8 mouse cellular contexts compared by ENCODE assay signal in the genomic region with DNA sequence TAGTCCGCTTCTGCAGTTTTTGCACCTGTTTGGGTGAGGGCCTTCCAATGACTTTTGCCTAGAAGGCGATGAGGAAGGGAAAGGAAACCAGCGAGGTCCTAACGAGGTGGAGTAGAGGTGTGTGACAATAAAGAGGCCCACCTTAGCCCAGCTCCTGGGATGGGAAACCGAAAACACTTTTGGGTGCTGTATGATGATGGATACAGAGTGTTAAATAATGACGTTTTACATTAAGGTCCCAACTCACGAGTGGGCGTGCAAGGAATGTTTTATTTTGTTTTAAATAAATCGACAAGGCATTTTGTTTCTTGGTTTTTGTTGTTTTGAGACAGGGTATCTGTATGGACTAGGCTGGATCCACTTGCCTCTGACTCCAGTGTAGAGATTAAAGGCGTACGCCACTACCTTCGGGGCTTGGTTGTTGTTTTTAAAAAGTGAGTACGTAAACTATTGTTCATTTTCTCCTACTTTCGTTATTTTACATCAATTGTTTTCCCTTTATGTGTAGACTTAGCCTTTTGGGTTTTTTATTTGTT. TPM values are rescaled to one million over a fixed set of nuclear protein-coding genes. Genes with fewer than 3 reads are reported as not detected.
A peak's percentile ranks its signal among the peaks of the same experiment; 100 is the strongest.
DNase-seq lines count a peak whose midpoint lies in the region; ATAC-seq and TF ChIP-seq lines count a peak whose summit lies in the region.

No protein-coding gene starts in this region.

- H3K27ac ChIP-seq in heart, embryonic 11.5 days (ENCODE audit: low read depth, low read length): 0 out of 2 replicates have a peak overlapping the region, but pooled peaks have one; percentile 81
- no peak overlapping the region for H3K27ac ChIP-seq in ES-E14 (ENCODE audit: insufficient read depth, low read depth, low read length, poor library complexity, severe bottlenecking)
- H3K27ac ChIP-seq in forebrain, postnatal 0 days (ENCODE audit: low read depth, low read length): peak overlapping the region; percentile 89

- no peaks in the 10 kb centered on the region for H3K4me1 ChIP-seq in heart, embryonic 11.5 days (ENCODE audit: control insufficient read depth, insufficient read depth, low read length)
- H3K4me1 ChIP-seq in ES-E14 (ENCODE audit: control insufficient read depth in 2 of 2, insufficient read depth in 2 of 2, low read length in 2 of 2, poor library complexity in 1 of 2): no peaks in the 10 kb centered on the region; a peak in 2 of 4 replicates
- H3K4me1 ChIP-seq in forebrain, postnatal 0 days (ENCODE audit: insufficient read depth): no peaks in the 10 kb centered on the region

- 48% methylated on average over 14 of the region's 14 CpGs for WGBS in heart, embryonic 11.5 days (ENCODE audit: insufficient replicate concordance)
- WGBS in forebrain, postnatal 0 days: 43% methylated on average over 14 of the region's 14 CpGs

- no peaks in the 10 kb centered on the region for H3K27me3 ChIP-seq in heart, embryonic 11.5 days (ENCODE audit: control insufficient read depth, insufficient read depth, low read length)
- H3K27me3 ChIP-seq in forebrain, postnatal 0 days (ENCODE audit: insufficient read depth, low read length): no peaks in the 10 kb centered on the region

- H3K9ac ChIP-seq in heart, embryonic 11.5 days (ENCODE audit: low read depth, low read length): peak overlapping the region; percentile 79
- H3K9ac ChIP-seq in ES-E14 (ENCODE audit: insufficient read depth, low read depth, low read length, poor library complexity, severe bottlenecking): no peak overlapping the region; the same call in 1 of the 2 replicates
- peak overlapping the region; percentile 62 for H3K9ac ChIP-seq in forebrain, postnatal 0 days

- no peaks in the 10 kb centered on the region for H3K9me3 ChIP-seq in heart, embryonic 11.5 days (replicated peaks; ENCODE audit: control insufficient read depth, low read length)
- no peaks in the 10 kb centered on the region for H3K9me3 ChIP-seq in ES-E14 (ENCODE audit: control insufficient read depth, insufficient read depth, low read depth, low read length)
- H3K9me3 ChIP-seq in forebrain, postnatal 0 days (ENCODE audit: low read length): no peaks in the 10 kb centered on the region

- in situ Hi-C loops in ES-E14 (cut with MboI; ENCODE audit: low sequenced_read_pairs in 2 of 2, unreplicated experiment in 2 of 2): no loop called here

- DNase-seq in heart, adult 8-10 months (ENCODE audit: low spot score): no peak
- no peak for DNase-seq in ES-E14 (ENCODE audit: low read depth, low spot score)
- no peak for DNase-seq in forebrain, postnatal 0 days
- no peak for DNase-seq in layer of hippocampus, adult 8-10 months (ENCODE audit: low spot score in 2 of 2)
- DNase-seq in spleen, postnatal 4 days (ENCODE audit: low spot score in 2 of 2): no peak
- no peak for DNase-seq in testis, postnatal 10 days (ENCODE audit: low spot score)

- peak overlapping the region; percentile 64 for H3K4me3 ChIP-seq in heart, embryonic 11.5 days (ENCODE audit: low read depth, low read length)
- peak overlapping the region; percentile 83 to 98 for H3K4me3 ChIP-seq in ES-E14 (ENCODE audit: insufficient read depth in 1 of 2, low read depth in 1 of 2, low read length in 2 of 2, poor library complexity in 1 of 2, severe bottlenecking in 1 of 2)
- H3K4me3 ChIP-seq in forebrain, postnatal 0 days (ENCODE audit: low read depth, low read length): peak overlapping the region; percentile 51

- peak overlapping the region; percentile 77 for H3K4me2 ChIP-seq in heart, embryonic 11.5 days
- H3K4me2 ChIP-seq in forebrain, postnatal 0 days (ENCODE audit: low read depth): peak overlapping the region; percentile 81

- no peak for TF ChIP-seq CTCF in forebrain, postnatal 0 days (IDR thresholded peaks at IDR 0.05; ENCODE audit: low read depth)

- ATAC-seq in heart, embryonic 11.5 days (replicated peaks; ENCODE audit: insufficient number of reproducible peaks, low FRiP score, low TSS enrichment): no peak; the same call in 1 of the 2 replicates
- ATAC-seq in forebrain, postnatal 0 days: no peak; the same call in 1 of the 2 replicates
- ATAC-seq in megakaryocyte, adult 5-6 weeks (ENCODE audit: poor library complexity, severe bottlenecking): peak; percentile 30

- no peaks in the 10 kb centered on the region for H3K36me3 ChIP-seq in heart, embryonic 11.5 days (ENCODE audit: control insufficient read depth, insufficient read depth, low read length)
- H3K36me3 ChIP-seq in ES-E14 (ENCODE audit: control insufficient read depth, insufficient read depth, low read length, poor library complexity, severe bottlenecking): no peaks in the 10 kb centered on the region
- H3K36me3 ChIP-seq in forebrain, postnatal 0 days (ENCODE audit: insufficient read depth): no peaks in the 10 kb centered on the region

TF ChIP-seq in ES-E14, 5 proteins besides CTCF, POLR2A, EP300 and RAD21:
- no peak for TF ChIP-seq MAFK (IDR thresholded peaks at IDR 0.05; ENCODE audit: insufficient read depth, low read depth, low read length)
TF ChIP-seq in ES-E14: peak in this region for 0.

RNA-seq across cellular contexts. Expression of gene Dcps, which starts 0.3 kb away (rescaled TPM):
- 68.0 and 69.3 TPM in 2 replicates for polyA plus RNA-seq in heart, embryonic 11.5 days (2014; fragmentation: Nextera tagmentation; extraction: Ambion mirVana)
- total RNA-seq in heart, adult 8-10 months (2022): 10 to 100 TPM; 13.8 to 15.8 (median 14.1) TPM
- 36.3 and 42.9 TPM in 2 replicates for total RNA-seq in ES-E14 (2012; rRNA removed)
- 48.5 and 61.6 TPM in 2 replicates for total RNA-seq in forebrain, postnatal 0 days (2014; rRNA removed)
- polyA plus RNA-seq in forebrain, postnatal 0 days (2015; fragmentation: Nextera tagmentation; extraction: Ambion mirVana): 63.5 and 63.6 TPM in 2 replicates
- 32.2 and 41.6 TPM in 2 replicates for total RNA-seq in megakaryocyte, adult 5-6 weeks (2015)
- 33.7 and 38.0 TPM in 2 replicates for total RNA-seq in megakaryocyte, adult 5-6 weeks (2017)
- 10 to 100 TPM; 17.7 to 20.0 (median 18.2) TPM for total RNA-seq in layer of hippocampus, adult 8-10 months (2022)

RNA-seq across cellular contexts. Expression of gene Srpr, which starts 23.8 kb away (rescaled TPM):
- polyA plus RNA-seq in heart, embryonic 11.5 days (2014; fragmentation: Nextera tagmentation; extraction: Ambion mirVana): 95.7 and 107 TPM in 2 replicates
- 10 to 100 TPM; 81.9 to 98.4 (median 89.6) TPM for total RNA-seq in heart, adult 8-10 months (2022)
- 168 and 204 TPM in 2 replicates for total RNA-seq in ES-E14 (2012; rRNA removed)
- 31.0 and 37.6 TPM in 2 replicates for total RNA-seq in forebrain, postnatal 0 days (2014; rRNA removed)
- polyA plus RNA-seq in forebrain, postnatal 0 days (2015; fragmentation: Nextera tagmentation; extraction: Ambion mirVana): 40.1 and 45.7 TPM in 2 replicates
- total RNA-seq in megakaryocyte, adult 5-6 weeks (2015): 54.9 and 56.3 TPM in 2 replicates
- total RNA-seq in megakaryocyte, adult 5-6 weeks (2017): 42.6 and 72.8 TPM in 2 replicates
- total RNA-seq in layer of hippocampus, adult 8-10 months (2022): 10 to 100 TPM; 62.5 to 86.8 (median 73.2) TPM

RNA-seq across cellular contexts. Expression of gene Tirap, which starts 23.9 kb away (rescaled TPM):
- 9.4 and 11.7 TPM in 2 replicates for polyA plus RNA-seq in heart, embryonic 11.5 days (2014; fragmentation: Nextera tagmentation; extraction: Ambion mirVana)
- total RNA-seq in heart, adult 8-10 months (2022): 1 to 10 TPM; 5.3 to 7.9 (median 5.9) TPM
- 6.1 and 7.2 TPM in 2 replicates for total RNA-seq in ES-E14 (2012; rRNA removed)
- 1.7 and 2.0 TPM in 2 replicates for total RNA-seq in forebrain, postnatal 0 days (2014; rRNA removed)
- 1.5 and 2.1 TPM in 2 replicates for polyA plus RNA-seq in forebrain, postnatal 0 days (2015; fragmentation: Nextera tagmentation; extraction: Ambion mirVana)
- 11.1 and 12.8 TPM in 2 replicates for total RNA-seq in megakaryocyte, adult 5-6 weeks (2015)
- 17.5 and 20.2 TPM in 2 replicates for total RNA-seq in megakaryocyte, adult 5-6 weeks (2017)
- total RNA-seq in layer of hippocampus, adult 8-10 months (2022): 1 to 10 TPM; 2.6 to 6.6 (median 3.2) TPM

RNA-seq across cellular contexts. Expression of gene Foxred1, which starts 34.7 kb away (rescaled TPM):
- polyA plus RNA-seq in heart, embryonic 11.5 days (2014; fragmentation: Nextera tagmentation; extraction: Ambion mirVana): 44.9 and 49.6 TPM in 2 replicates
- 10 to 100 TPM; 74.4 to 89.0 (median 78.8) TPM for total RNA-seq in heart, adult 8-10 months (2022)
- total RNA-seq in ES-E14 (2012; rRNA removed): 40.6 and 47.1 TPM in 2 replicates
- 38.1 and 42.3 TPM in 2 replicates for total RNA-seq in forebrain, postnatal 0 days (2014; rRNA removed)
- polyA plus RNA-seq in forebrain, postnatal 0 days (2015; fragmentation: Nextera tagmentation; extraction: Ambion mirVana): 32.0 and 40.8 TPM in 2 replicates
- total RNA-seq in megakaryocyte, adult 5-6 weeks (2015): 9.7 and 11.2 TPM in 2 replicates
- 26.9 and 28.5 TPM in 2 replicates for total RNA-seq in megakaryocyte, adult 5-6 weeks (2017)
- total RNA-seq in layer of hippocampus, adult 8-10 months (2022): 10 to 100 TPM; 33.3 to 46.1 (median 38.3) TPM

RNA-seq across cellular contexts. Expression of gene St3gal4, which starts 57.1 kb away (rescaled TPM):
- polyA plus RNA-seq in heart, embryonic 11.5 days (2014; fragmentation: Nextera tagmentation; extraction: Ambion mirVana): 19.8 and 20.5 TPM in 2 replicates
- 10 to 100 TPM; 25.1 to 30.4 (median 28.3) TPM for total RNA-seq in heart, adult 8-10 months (2022)
- 9.7 and 10.1 TPM in 2 replicates for total RNA-seq in ES-E14 (2012; rRNA removed)
- total RNA-seq in forebrain, postnatal 0 days (2014; rRNA removed): 22.6 and 23.5 TPM in 2 replicates
- polyA plus RNA-seq in forebrain, postnatal 0 days (2015; fragmentation: Nextera tagmentation; extraction: Ambion mirVana): 16.1 and 18.2 TPM in 2 replicates
- 53.1 and 53.4 TPM in 2 replicates for total RNA-seq in megakaryocyte, adult 5-6 weeks (2015)
- 49.6 and 57.4 TPM in 2 replicates for total RNA-seq in megakaryocyte, adult 5-6 weeks (2017)
- 10 to 100 TPM; 23.3 to 29.6 (median 26.6) TPM for total RNA-seq in layer of hippocampus, adult 8-10 months (2022)
